8 mouse cellular contexts compared by ENCODE assay signal in the genomic region with DNA sequence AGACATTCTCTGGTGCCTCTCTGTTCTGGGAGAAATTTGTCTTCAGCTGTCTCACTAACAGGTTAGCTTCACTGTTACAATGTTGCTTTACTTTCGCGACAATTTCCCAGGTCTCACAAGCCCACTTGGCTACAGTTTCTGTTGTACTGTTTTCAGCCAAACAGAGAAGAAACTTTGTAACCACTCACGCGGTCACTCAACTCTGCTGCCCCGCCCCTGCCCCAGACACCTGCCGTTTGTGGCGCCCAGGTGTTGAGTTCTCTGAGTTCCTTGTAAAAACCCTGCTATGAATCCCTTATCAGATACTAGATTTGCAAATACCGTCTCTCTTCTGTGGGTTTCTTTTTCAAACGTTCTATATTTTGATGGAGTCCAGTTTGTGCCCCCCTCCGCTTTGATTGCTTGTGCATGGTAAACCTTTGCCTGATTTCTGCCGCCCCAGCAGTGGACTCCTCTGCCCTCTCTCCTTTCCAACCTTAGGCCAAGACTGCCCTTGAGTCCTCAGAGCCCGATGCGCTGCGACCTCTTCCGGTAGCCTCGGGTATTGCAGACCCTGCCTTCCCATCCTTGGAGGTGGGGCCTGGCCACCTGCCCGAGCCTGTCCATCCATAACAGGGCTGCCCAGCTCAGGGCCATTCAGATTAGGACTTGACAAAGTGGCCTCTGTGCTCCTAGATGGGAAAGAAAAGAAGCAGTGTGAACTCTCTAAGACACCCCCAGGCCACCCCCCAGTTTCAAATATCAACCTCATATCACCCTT. TPM values are rescaled to one million over a fixed set of nuclear protein-coding genes. Genes with fewer than 3 reads are reported as not detected.
DNase-seq lines count a peak whose midpoint lies in the region; ATAC-seq and TF ChIP-seq lines count a peak whose summit lies in the region.

No protein-coding gene starts in this region.

- WGBS in forebrain, embryonic 13.5 days, result 21% methylated on average over 17 of the region's 17 CpGs
- WGBS in lung, embryonic 14.5 days, result 13% methylated on average over 17 of the region's 17 CpGs
- 24% methylated on average over 17 of the region's 17 CpGs for WGBS in olfactory bulb, adult 2 months

- no peak overlapping the region for H3K4me3 ChIP-seq in forebrain, embryonic 13.5 days
- no peak overlapping the region for H3K4me3 ChIP-seq in lung, embryonic 14.5 days (ENCODE audit: low read depth, low read length)
- no peak overlapping the region for H3K4me3 ChIP-seq in olfactory bulb, adult 2 months (ENCODE audit: insufficient read depth, low read depth, low read length)

- H3K4me2 ChIP-seq in forebrain, embryonic 13.5 days, result no peak overlapping the region
- no peak overlapping the region for H3K4me2 ChIP-seq in lung, embryonic 14.5 days

- intact Hi-C loops in heart, postnatal 25 days (cut with DNase I), result loop anchor here (5.0 kb wide), 2 partner anchors 357 to 512 kb away; no protein-coding TSS in a partner anchor

- peak; percentile 80 for DNase-seq in CD4-positive, CD25-positive, alpha-beta regulatory T cell, adult 2 months (ENCODE audit: low read depth, low spot score)
- peak; percentile 32 for DNase-seq in c-Kit-positive CD71-positive TER-119-positive erythroid progenitor cells, embryonic 14.5 days (ENCODE audit: low spot score)
- DNase-seq in heart, postnatal 25 days (ENCODE audit: low spot score), result peak; percentile 63
- DNase-seq in layer of hippocampus, adult 11-12 months (ENCODE audit: low spot score), result peak; percentile 92
- DNase-seq in lung, embryonic 14.5 days, result peak; percentile 93
- peak; percentile 83 for DNase-seq in testis, postnatal 14 days (ENCODE audit: low spot score)

- H3K36me3 ChIP-seq in forebrain, embryonic 13.5 days (ENCODE audit: poor library complexity, severe bottlenecking), result no peaks in the 10 kb centered on the region
- no peaks in the 10 kb centered on the region for H3K36me3 ChIP-seq in lung, embryonic 14.5 days (ENCODE audit: insufficient read depth)

- H3K9ac ChIP-seq in forebrain, embryonic 13.5 days, result no peak overlapping the region
- no peak overlapping the region for H3K9ac ChIP-seq in lung, embryonic 14.5 days

- no peaks in the 10 kb centered on the region for H3K9me3 ChIP-seq in forebrain, embryonic 13.5 days (replicated peaks)
- H3K9me3 ChIP-seq in lung, embryonic 14.5 days (ENCODE audit: low read depth, low read length), result no peaks in the 10 kb centered on the region

- no peak overlapping the region for H3K27ac ChIP-seq in forebrain, embryonic 13.5 days
- no peak overlapping the region for H3K27ac ChIP-seq in lung, embryonic 14.5 days (ENCODE audit: low read depth)
- H3K27ac ChIP-seq in olfactory bulb, adult 2 months (ENCODE audit: insufficient read depth, low read depth, low read length), result no peak overlapping the region

- peak; percentile 40 for ATAC-seq in forebrain, embryonic 13.5 days
- peak; percentile 55; the same call in 1 of the 2 replicates for ATAC-seq in lung, embryonic 14.5 days (ENCODE audit: insufficient read depth)

- peak; percentile 97 for TF ChIP-seq CTCF in lung, embryonic 14.5 days (IDR thresholded peaks at IDR 0.05; ENCODE audit: low read depth)
- peak; percentile 86 for TF ChIP-seq CTCF in olfactory bulb, adult 2 months (IDR thresholded peaks at IDR 0.05; ENCODE audit: insufficient read depth, low read depth, low read length)

- no peaks in the 10 kb centered on the region for H3K27me3 ChIP-seq in forebrain, embryonic 13.5 days
- no peaks in the 10 kb centered on the region for H3K27me3 ChIP-seq in lung, embryonic 14.5 days (ENCODE audit: insufficient read depth, low read length)

- H3K4me1 ChIP-seq in forebrain, embryonic 13.5 days, result peaks cover 13% of the 10 kb centered on the region; the same call in 1 of the 2 replicates
- no peaks in the 10 kb centered on the region for H3K4me1 ChIP-seq in lung, embryonic 14.5 days (ENCODE audit: insufficient read depth)
- H3K4me1 ChIP-seq in olfactory bulb, adult 2 months (ENCODE audit: control insufficient read depth, insufficient read depth, low read length), result no peaks in the 10 kb centered on the region

- no peak for TF ChIP-seq POLR2A in olfactory bulb, adult 2 months (IDR thresholded peaks at IDR 0.05; ENCODE audit: insufficient read depth, low read depth, low read length)

RNA-seq across cellular contexts. Expression of gene Ninj1, which starts 17.7 kb away (rescaled TPM):
- 15.5 and 16.7 TPM in 2 replicates for polyA plus RNA-seq in forebrain, embryonic 13.5 days (2015; fragmentation: Nextera tagmentation; extraction: Ambion mirVana)
- total RNA-seq in heart, postnatal 25 days (2021), result 100 to 1,000 TPM; 101 to 109 TPM
- 39.4 and 44.2 TPM in 2 replicates for polyA plus RNA-seq in lung, embryonic 14.5 days (2014; fragmentation: Nextera tagmentation; extraction: Ambion mirVana)
- polyA plus RNA-seq in olfactory bulb, adult 2 months (2012; ENCODE audit: insufficient read depth, insufficient read length, low replicate concordance, missing spikeins), result not detected in 2 replicates

RNA-seq across cellular contexts. Expression of gene Wnk2, which starts 21.8 kb away (rescaled TPM):
- polyA plus RNA-seq in forebrain, embryonic 13.5 days (2015; fragmentation: Nextera tagmentation; extraction: Ambion mirVana), result 15.0 and 17.0 TPM in 2 replicates
- 10 to 100 TPM; 71.4 to 78.2 TPM for total RNA-seq in heart, postnatal 25 days (2021)
- 1.5 and 1.8 TPM in 2 replicates for polyA plus RNA-seq in lung, embryonic 14.5 days (2014; fragmentation: Nextera tagmentation; extraction: Ambion mirVana)
- not detected in 2 replicates for polyA plus RNA-seq in olfactory bulb, adult 2 months (2012; ENCODE audit: insufficient read depth, insufficient read length, low replicate concordance, missing spikeins)

RNA-seq across cellular contexts. Expression of gene Card19, which starts 46.2 kb away (rescaled TPM):
- 12.0 and 16.1 TPM in 2 replicates for polyA plus RNA-seq in forebrain, embryonic 13.5 days (2015; fragmentation: Nextera tagmentation; extraction: Ambion mirVana)
- total RNA-seq in heart, postnatal 25 days (2021), result 100 to 1,000 TPM; 152 to 154 TPM
- polyA plus RNA-seq in lung, embryonic 14.5 days (2014; fragmentation: Nextera tagmentation; extraction: Ambion mirVana), result 46.8 and 47.9 TPM in 2 replicates
- not detected in 2 replicates for polyA plus RNA-seq in olfactory bulb, adult 2 months (2012; ENCODE audit: insufficient read depth, insufficient read length, low replicate concordance, missing spikeins)

Comparison
In these comparisons a context has a peak if more than half of its experiments do, and no peak if none do; other contexts are left out.
1. DNase-seq: peak in every context shown above with its lines; median percentile 93 in lung, embryonic 14.5 days; 92 in layer of hippocampus, adult 11-12 months; 83 in testis, postnatal 14 days; 80 in CD4-positive, CD25-positive, alpha-beta regulatory T cell, adult 2 months; 63 in heart, postnatal 25 days; 32 in c-Kit-positive CD71-positive TER-119-positive erythroid progenitor cells, embryonic 14.5 days.
2. RNA of gene Ninj1, which starts 17.7 kb away (polyA plus RNA-seq): 39.4 to 44.2 TPM in lung, embryonic 14.5 days and 15.5 to 16.7 TPM in forebrain, embryonic 13.5 days; not detected in olfactory bulb, adult 2 months; every median in the first group is over 10 times any median in the second.
3. RNA of gene Card19, which starts 46.2 kb away (polyA plus RNA-seq): 46.8 to 47.9 TPM in lung, embryonic 14.5 days and 12.0 to 16.1 TPM in forebrain, embryonic 13.5 days; not detected in olfactory bulb, adult 2 months; every median in the first group is over 10 times any median in the second.